8 mouse cellular contexts compared by ENCODE assay signal in the genomic region with DNA sequence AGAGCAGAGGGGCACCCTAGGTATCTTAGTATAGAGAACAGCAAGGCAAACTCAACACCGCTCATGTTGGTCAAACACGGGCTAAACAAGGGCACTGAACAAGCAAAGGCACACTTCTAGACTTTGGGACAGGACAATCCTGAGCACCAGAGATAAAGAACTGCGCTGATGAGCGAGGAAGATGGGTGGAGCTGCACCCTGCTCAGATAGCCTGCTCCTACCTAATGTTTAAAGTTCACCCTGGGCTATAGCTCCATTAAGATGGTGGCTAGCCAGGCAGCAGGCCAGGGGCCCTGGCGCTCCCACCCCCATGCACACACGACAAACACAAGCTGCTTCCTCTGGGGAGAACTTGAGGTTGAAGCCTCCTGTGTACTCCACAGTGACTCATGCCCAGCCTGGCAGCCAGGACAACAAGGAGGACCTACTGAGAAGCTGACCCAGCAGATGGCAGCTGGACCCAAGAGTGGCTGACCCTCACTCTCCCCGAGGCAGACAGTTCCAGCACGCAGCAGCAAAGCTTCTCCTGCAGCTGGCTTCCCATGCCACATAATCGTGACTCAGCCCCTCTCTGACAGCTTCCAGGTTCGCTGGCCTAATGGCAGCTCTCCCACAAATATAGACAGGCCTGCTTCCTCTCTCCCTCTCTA. TPM values are rescaled to one million over a fixed set of nuclear protein-coding genes. Genes with fewer than 3 reads are reported as not detected.
DNase-seq lines count a peak whose midpoint lies in the region; ATAC-seq lines count a peak whose summit lies in the region.

No protein-coding gene starts in this region.

- H3K4me3 ChIP-seq in limb, embryonic 12.5 days (replicated peaks) = no peak overlapping the region
- no peak overlapping the region for H3K4me3 ChIP-seq in limb, embryonic 10.5 days
- H3K4me3 ChIP-seq in embryonic facial prominence, embryonic 13.5 days = no peak overlapping the region
- H3K4me3 ChIP-seq in forebrain, embryonic 10.5 days = no peak overlapping the region

- DNase-seq in limb, embryonic 10.5 days (ENCODE audit: low spot score) = no peak
- peak; percentile 87 for DNase-seq in adipocyte (ENCODE audit: low spot score)
- DNase-seq in lung, postnatal 10 days = peak; percentile 74
- DNase-seq in urinary bladder, postnatal 36 days (ENCODE audit: low spot score in 2 of 2) = peak; percentile 41 to 58
- no peak for DNase-seq in forebrain, embryonic 10.5 days (ENCODE audit: extremely low spot score, low spot score)

- H3K9me3 ChIP-seq in limb, embryonic 12.5 days = no peaks in the 10 kb centered on the region
- no peaks in the 10 kb centered on the region for H3K9me3 ChIP-seq in limb, embryonic 10.5 days (replicated peaks)
- H3K9me3 ChIP-seq in embryonic facial prominence, embryonic 13.5 days = no peaks in the 10 kb centered on the region
- no peaks in the 10 kb centered on the region for H3K9me3 ChIP-seq in forebrain, embryonic 10.5 days

- no peak for ATAC-seq in limb, embryonic 12.5 days (ENCODE audit: insufficient number of reproducible peaks, insufficient read depth, low FRiP score, low TSS enrichment, low read depth)
- ATAC-seq in embryonic facial prominence, embryonic 13.5 days (ENCODE audit: insufficient number of reproducible peaks, insufficient read depth, low FRiP score, low TSS enrichment, low read depth) = no peak
- peak; percentile 65 to 74 for ATAC-seq in hematopoietic stem cell, adult 5-6 weeks (replicated peaks in 1 of 2; ENCODE audit: insufficient read depth in 1 of 2, low FRiP score in 2 of 2, low TSS enrichment in 1 of 2, low read depth in 1 of 2, poor library complexity in 2 of 2, severe bottlenecking in 2 of 2)

- no peak overlapping the region for H3K4me2 ChIP-seq in limb, embryonic 12.5 days
- no peak overlapping the region for H3K4me2 ChIP-seq in embryonic facial prominence, embryonic 13.5 days

- 66% methylated on average over 10 of the region's 10 CpGs for WGBS in limb, embryonic 12.5 days
- WGBS in limb, embryonic 10.5 days = 76% methylated on average over 10 of the region's 10 CpGs
- WGBS in embryonic facial prominence, embryonic 13.5 days = 68% methylated on average over 10 of the region's 10 CpGs
- 81% methylated on average over 10 of the region's 10 CpGs for WGBS in forebrain, embryonic 10.5 days

- 0 out of 2 replicates have a peak, but pooled peaks cover 6% of the 10 kb centered on the region for H3K36me3 ChIP-seq in limb, embryonic 12.5 days
- H3K36me3 ChIP-seq in limb, embryonic 10.5 days = 0 out of 2 replicates have a peak, but pooled peaks cover under 1% of the 10 kb centered on the region
- H3K36me3 ChIP-seq in embryonic facial prominence, embryonic 13.5 days = no peaks in the 10 kb centered on the region
- H3K36me3 ChIP-seq in forebrain, embryonic 10.5 days (replicated peaks) = peaks cover 9% of the 10 kb centered on the region

- peaks cover 41% of the 10 kb centered on the region for H3K4me1 ChIP-seq in limb, embryonic 12.5 days (replicated peaks)
- H3K4me1 ChIP-seq in limb, embryonic 10.5 days = peaks cover 42% of the 10 kb centered on the region
- peaks cover 59% of the 10 kb centered on the region for H3K4me1 ChIP-seq in embryonic facial prominence, embryonic 13.5 days
- peaks cover 43% of the 10 kb centered on the region for H3K4me1 ChIP-seq in forebrain, embryonic 10.5 days

- no peaks in the 10 kb centered on the region for H3K27me3 ChIP-seq in limb, embryonic 12.5 days
- H3K27me3 ChIP-seq in limb, embryonic 10.5 days (ENCODE audit: low read depth, poor library complexity, severe bottlenecking) = no peaks in the 10 kb centered on the region
- no peaks in the 10 kb centered on the region for H3K27me3 ChIP-seq in embryonic facial prominence, embryonic 13.5 days
- no peaks in the 10 kb centered on the region for H3K27me3 ChIP-seq in forebrain, embryonic 10.5 days (ENCODE audit: poor library complexity, severe bottlenecking)

- H3K9ac ChIP-seq in limb, embryonic 12.5 days (replicated peaks) = no peak overlapping the region
- H3K9ac ChIP-seq in embryonic facial prominence, embryonic 13.5 days = no peak overlapping the region

- H3K27ac ChIP-seq in limb, embryonic 12.5 days = 0 out of 2 replicates have a peak overlapping the region, but pooled peaks have one; percentile 17
- no peak overlapping the region for H3K27ac ChIP-seq in limb, embryonic 10.5 days
- 0 out of 2 replicates have a peak overlapping the region, but pooled peaks have one; percentile 2 for H3K27ac ChIP-seq in embryonic facial prominence, embryonic 13.5 days
- no peak overlapping the region for H3K27ac ChIP-seq in forebrain, embryonic 10.5 days

RNA-seq across cellular contexts. Expression of gene Map3k14, which starts 21.1 kb away (rescaled TPM):
- polyA plus RNA-seq in limb, embryonic 12.5 days (2016; fragmentation: Nextera tagmentation; extraction: Ambion mirVana) = 4.2 and 4.7 TPM in 2 replicates
- polyA plus RNA-seq in limb, embryonic 10.5 days (2016; fragmentation: Nextera tagmentation; extraction: Ambion mirVana) = 2.8 TPM in 2 replicates
- polyA plus RNA-seq in embryonic facial prominence, embryonic 13.5 days (2015; fragmentation: Nextera tagmentation; extraction: Ambion mirVana) = 4.4 and 5.5 TPM in 2 replicates
- total RNA-seq in hematopoietic stem cell, adult 5-6 weeks (2017) = 4.4 and 10.6 TPM in 2 replicates
- polyA plus RNA-seq in forebrain, embryonic 10.5 days (2016; fragmentation: Nextera tagmentation; extraction: Ambion mirVana) = 4.0 TPM in 2 replicates

RNA-seq across cellular contexts. Expression of gene Spata32, which starts 28.0 kb away (rescaled TPM):
- polyA plus RNA-seq in limb, embryonic 12.5 days (2016; fragmentation: Nextera tagmentation; extraction: Ambion mirVana) = not detected in 2 replicates
- polyA plus RNA-seq in limb, embryonic 10.5 days (2016; fragmentation: Nextera tagmentation; extraction: Ambion mirVana) = not detected in 2 replicates
- not detected in 2 replicates for polyA plus RNA-seq in embryonic facial prominence, embryonic 13.5 days (2015; fragmentation: Nextera tagmentation; extraction: Ambion mirVana)
- not detected in 2 replicates for total RNA-seq in hematopoietic stem cell, adult 5-6 weeks (2017)
- polyA plus RNA-seq in forebrain, embryonic 10.5 days (2016; fragmentation: Nextera tagmentation; extraction: Ambion mirVana) = not detected in 2 replicates

RNA-seq across cellular contexts. Expression of gene 1700023F06Rik, which starts 37.8 kb away (rescaled TPM):
- polyA plus RNA-seq in limb, embryonic 12.5 days (2016; fragmentation: Nextera tagmentation; extraction: Ambion mirVana) = 0.50 and 0.74 TPM in 2 replicates
- 0.29 and 0.30 TPM in 2 replicates for polyA plus RNA-seq in limb, embryonic 10.5 days (2016; fragmentation: Nextera tagmentation; extraction: Ambion mirVana)
- 1.4 and 2.2 TPM in 2 replicates for polyA plus RNA-seq in embryonic facial prominence, embryonic 13.5 days (2015; fragmentation: Nextera tagmentation; extraction: Ambion mirVana)
- total RNA-seq in hematopoietic stem cell, adult 5-6 weeks (2017) = not detected in 2 replicates
- 0.21 and 0.32 TPM in 2 replicates for polyA plus RNA-seq in forebrain, embryonic 10.5 days (2016; fragmentation: Nextera tagmentation; extraction: Ambion mirVana)

Comparison
In these comparisons a context has a peak if more than half of its experiments do, and no peak if none do; other contexts are left out.
1. H3K27ac ChIP-seq: peak in limb, embryonic 12.5 days (single experiment) and embryonic facial prominence, embryonic 13.5 days (single experiment); none in limb, embryonic 10.5 days (single experiment) and forebrain, embryonic 10.5 days (single experiment).
2. ATAC-seq: peak in hematopoietic stem cell, adult 5-6 weeks (2 of 2); none in limb, embryonic 12.5 days (single experiment) and embryonic facial prominence, embryonic 13.5 days (single experiment).
3. DNase-seq: peak in adipocyte (single experiment), lung, postnatal 10 days (single experiment) and urinary bladder, postnatal 36 days (2 of 2); none in limb, embryonic 10.5 days (single experiment) and forebrain, embryonic 10.5 days (single experiment).